Mouse (Mus musculus) thymus, adult 2 months (tissue): ENCODE measurements around the gene Epha6.

ENCODE experiments used
- CTCF ChIP-seq: fragments of 200-500 bp; IDR thresholded peaks from 2 replicates; pipeline ENCODE4 v1.5.1; 2012; ENCODE audit warnings: mild to moderate bottlenecking, control low read depth, low read length, moderate library complexity, borderline replicate concordance; ENCODE audit not compliant: control insufficient read depth, poor library complexity, insufficient read depth; ENCODE audit errors: extremely low read depth
- POLR2A ChIP-seq: fragments of 200-500 bp; IDR thresholded peaks from 2 replicates; pipeline ENCODE4 v1.6.1; 2012; ENCODE audit warnings: mild to moderate bottlenecking, low read length, control low read depth, moderate library complexity; ENCODE audit not compliant: control insufficient read depth, poor library complexity, insufficient read depth; ENCODE audit errors: extremely low read depth

DNA sequence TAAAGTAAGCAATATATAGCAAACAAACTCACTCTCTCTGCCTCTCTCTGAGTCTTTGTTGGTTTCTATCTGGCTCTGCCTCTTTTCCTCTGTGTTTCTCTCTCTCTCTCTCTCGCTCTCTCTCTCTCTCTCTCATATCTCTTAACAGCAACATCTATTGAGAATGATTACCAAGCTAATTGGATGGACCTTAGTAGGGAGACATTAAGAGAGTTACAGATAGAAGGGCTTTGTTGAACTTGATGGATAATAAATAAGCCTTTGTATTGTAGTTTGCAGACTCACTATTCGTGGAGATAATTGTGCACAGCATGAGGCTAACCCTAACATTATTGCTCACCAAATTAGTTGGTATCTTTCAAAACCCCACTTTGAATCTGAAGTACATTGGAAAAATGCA lies 34.8 kb downstream of the Epha6 start:
- no peak for TF ChIP-seq POLR2A
- TF ChIP-seq CTCF: no peak
